Mouse (Mus musculus): ENCODE data around the gene Rnf207. TPM values are rescaled to one million over a fixed set of nuclear protein-coding genes. Genes with fewer than 3 reads are reported as not detected.

Gene Rnf207
- polyA plus RNA-seq, 1 experiment from 2014 or later = 1.00 TPM

- no peak for ATAC-seq (ENCODE audit: insufficient number of reproducible peaks, insufficient read depth, low FRiP score, low read depth)
- no peak overlapping the region for H3K4me2 ChIP-seq (replicated peaks; ENCODE audit: low read depth, low read length)
- H3K36me3 ChIP-seq (ENCODE audit: control insufficient read depth, insufficient read depth, low read length) = no peaks in the 10 kb centered on the region
- no peaks in the 10 kb centered on the region for H3K9me3 ChIP-seq (ENCODE audit: control insufficient read depth, low read depth, low read length)
- H3K27me3 ChIP-seq (ENCODE audit: control insufficient read depth, insufficient read depth, low read length) = peaks cover 78% of the 10 kb centered on the region
- no peak overlapping the region for H3K9ac ChIP-seq (replicated peaks; ENCODE audit: low read depth, low read length)
- H3K27ac ChIP-seq (ENCODE audit: low read length) = no peak overlapping the region
- WGBS = 6% methylated on average over 26 of the region's 26 CpGs
- H3K4me1 ChIP-seq (ENCODE audit: control insufficient read depth, insufficient read depth, low read length) = peaks cover 14% of the 10 kb centered on the region
- H3K4me3 ChIP-seq (ENCODE audit: low read depth, low read length) = no peak overlapping the region
These were observed 31.9 kb downstream of the Rnf207 start for GRCm38 (mm10) chr4:152286887-152287286.

GRCm38 (mm10) chr4:152286183-152286582, 32.6 kb downstream of the Rnf207 start:
- Histone ChIP-seq H3K9me3 (ENCODE audit: control insufficient read depth, low read depth, low read length) (no peaks in the 10 kb centered on the region), H3K27ac (ENCODE audit: low read length) (no peak overlapping the region), H3K4me1 (ENCODE audit: control insufficient read depth, insufficient read depth, low read length) (peaks cover 14% of the 10 kb centered on the region), H3K4me2 (replicated peaks; ENCODE audit: low read depth, low read length) (peak overlapping the region; percentile 30; the same call in 1 of the 2 replicates), H3K36me3 (ENCODE audit: control insufficient read depth, insufficient read depth, low read length) (no peaks in the 10 kb centered on the region), H3K4me3 (ENCODE audit: low read depth, low read length) (no peak overlapping the region), H3K9ac (replicated peaks; ENCODE audit: low read depth, low read length) (no peak overlapping the region), H3K27me3 (ENCODE audit: control insufficient read depth, insufficient read depth, low read length) (peaks cover 79% of the 10 kb centered on the region)
- 2% methylated on average over 32 of the region's 32 CpGs for WGBS
- ATAC-seq (ENCODE audit: insufficient number of reproducible peaks, insufficient read depth, low FRiP score, low read depth) = no peak

- Histone ChIP-seq H3K36me3 (ENCODE audit: control insufficient read depth, insufficient read depth, low read length) (no peaks in the 10 kb centered on the region), H3K4me1 (ENCODE audit: control insufficient read depth, insufficient read depth, low read length) (peaks cover 11% of the 10 kb centered on the region), H3K9me3 (ENCODE audit: control insufficient read depth, low read depth, low read length) (no peaks in the 10 kb centered on the region), H3K27ac (ENCODE audit: low read length) (no peak overlapping the region), H3K9ac (replicated peaks; ENCODE audit: low read depth, low read length) (no peak overlapping the region), H3K4me3 (ENCODE audit: low read depth, low read length) (no peak overlapping the region), H3K27me3 (ENCODE audit: control insufficient read depth, insufficient read depth, low read length) (peaks cover 79% of the 10 kb centered on the region), H3K4me2 (replicated peaks; ENCODE audit: low read depth, low read length) (no peak overlapping the region)
- 5% methylated on average over 10 of the region's 10 CpGs for WGBS
- no peak for ATAC-seq (ENCODE audit: insufficient number of reproducible peaks, insufficient read depth, low FRiP score, low read depth)
These were observed 33.3 kb downstream of the Rnf207 start for GRCm38 (mm10) chr4:152285505-152285904.

- H3K9me3 ChIP-seq (ENCODE audit: control insufficient read depth, low read depth, low read length) = no peaks in the 10 kb centered on the region
- H3K4me2 ChIP-seq (replicated peaks; ENCODE audit: low read depth, low read length) = peak overlapping the region; percentile 52
- peak overlapping the region; percentile 18; the same call in 1 of the 2 replicates for H3K4me3 ChIP-seq (ENCODE audit: low read depth, low read length)
- H3K4me1 ChIP-seq (ENCODE audit: control insufficient read depth, insufficient read depth, low read length) = peaks cover 9% of the 10 kb centered on the region
- H3K9ac ChIP-seq (replicated peaks; ENCODE audit: low read depth, low read length) = 0 out of 2 replicates have a peak overlapping the region, but pooled peaks have one; percentile 21
- H3K36me3 ChIP-seq (ENCODE audit: control insufficient read depth, insufficient read depth, low read length) = no peaks in the 10 kb centered on the region
- 5% methylated on average over 68 of the region's 70 CpGs for WGBS
- peak; percentile 68 for ATAC-seq (ENCODE audit: insufficient number of reproducible peaks, insufficient read depth, low FRiP score, low read depth)
- H3K27me3 ChIP-seq (ENCODE audit: control insufficient read depth, insufficient read depth, low read length) = peaks cover 67% of the 10 kb centered on the region
- no peak overlapping the region for H3K27ac ChIP-seq (ENCODE audit: low read length)
These were observed 35.4 kb downstream of the Rnf207 start for GRCm38 (mm10) chr4:152283186-152283950.

- Histone ChIP-seq H3K4me2 (replicated peaks; ENCODE audit: low read depth, low read length) (peak overlapping the region; percentile 52), H3K36me3 (ENCODE audit: control insufficient read depth, insufficient read depth, low read length) (no peaks in the 10 kb centered on the region), H3K27me3 (ENCODE audit: control insufficient read depth, insufficient read depth, low read length) (peaks cover 61% of the 10 kb centered on the region), H3K4me1 (ENCODE audit: control insufficient read depth, insufficient read depth, low read length) (peaks cover 9% of the 10 kb centered on the region), H3K9ac (replicated peaks; ENCODE audit: low read depth, low read length) (0 out of 2 replicates have a peak overlapping the region, but pooled peaks have one; percentile 21), H3K9me3 (ENCODE audit: control insufficient read depth, low read depth, low read length) (no peaks in the 10 kb centered on the region), H3K4me3 (ENCODE audit: low read depth, low read length) (peak overlapping the region; percentile 18; the same call in 1 of the 2 replicates), H3K27ac (ENCODE audit: low read length) (no peak overlapping the region)
- no peak for ATAC-seq (ENCODE audit: insufficient number of reproducible peaks, insufficient read depth, low FRiP score, low read depth)
- 21% methylated on average over 30 of the region's 34 CpGs for WGBS
These were observed 36.1 kb downstream of the Rnf207 start for GRCm38 (mm10) chr4:152282721-152283120.

GRCm38 (mm10) chr4:152281601-152282000, 37.2 kb downstream of the Rnf207 start:
- H3K27ac ChIP-seq (ENCODE audit: low read length) = no peak overlapping the region
- no peak for ATAC-seq (ENCODE audit: insufficient number of reproducible peaks, insufficient read depth, low FRiP score, low read depth)
- H3K36me3 ChIP-seq (ENCODE audit: control insufficient read depth, insufficient read depth, low read length) = no peaks in the 10 kb centered on the region
- no peak overlapping the region for H3K4me2 ChIP-seq (replicated peaks; ENCODE audit: low read depth, low read length)
- H3K9ac ChIP-seq (replicated peaks; ENCODE audit: low read depth, low read length) = no peak overlapping the region
- 43% methylated on average over 15 of the region's 15 CpGs for WGBS
- no peak overlapping the region for H3K4me3 ChIP-seq (ENCODE audit: low read depth, low read length)
- peaks cover 9% of the 10 kb centered on the region for H3K4me1 ChIP-seq (ENCODE audit: control insufficient read depth, insufficient read depth, low read length)
- H3K9me3 ChIP-seq (ENCODE audit: control insufficient read depth, low read depth, low read length) = no peaks in the 10 kb centered on the region
- H3K27me3 ChIP-seq (ENCODE audit: control insufficient read depth, insufficient read depth, low read length) = peaks cover 49% of the 10 kb centered on the region

- peaks cover 12% of the 10 kb centered on the region for H3K4me1 ChIP-seq (ENCODE audit: control insufficient read depth, insufficient read depth, low read length)
- no peak overlapping the region for H3K27ac ChIP-seq (ENCODE audit: low read length)
- WGBS = 85% methylated on average over 23 of the region's 23 CpGs
- H3K9ac ChIP-seq (replicated peaks; ENCODE audit: low read depth, low read length) = no peak overlapping the region
- H3K9me3 ChIP-seq (ENCODE audit: control insufficient read depth, low read depth, low read length) = no peaks in the 10 kb centered on the region
- H3K4me3 ChIP-seq (ENCODE audit: low read depth, low read length) = no peak overlapping the region
- H3K4me2 ChIP-seq (replicated peaks; ENCODE audit: low read depth, low read length) = no peak overlapping the region
- peaks cover 35% of the 10 kb centered on the region for H3K27me3 ChIP-seq (ENCODE audit: control insufficient read depth, insufficient read depth, low read length)
- ATAC-seq (ENCODE audit: insufficient number of reproducible peaks, insufficient read depth, low FRiP score, low read depth) = no peak
- H3K36me3 ChIP-seq (ENCODE audit: control insufficient read depth, insufficient read depth, low read length) = no peaks in the 10 kb centered on the region
These were observed 39.8 kb downstream of the Rnf207 start for GRCm38 (mm10) chr4:152278986-152279385.

- Histone ChIP-seq H3K4me1 (ENCODE audit: control insufficient read depth, insufficient read depth, low read length) (peaks cover 16% of the 10 kb centered on the region), H3K9ac (replicated peaks; ENCODE audit: low read depth, low read length) (no peak overlapping the region), H3K27me3 (ENCODE audit: control insufficient read depth, insufficient read depth, low read length) (peaks cover 27% of the 10 kb centered on the region), H3K4me2 (replicated peaks; ENCODE audit: low read depth, low read length) (no peak overlapping the region), H3K4me3 (ENCODE audit: low read depth, low read length) (no peak overlapping the region), H3K9me3 (ENCODE audit: control insufficient read depth, low read depth, low read length) (no peaks in the 10 kb centered on the region), H3K27ac (ENCODE audit: low read length) (no peak overlapping the region), H3K36me3 (ENCODE audit: control insufficient read depth, insufficient read depth, low read length) (no peaks in the 10 kb centered on the region)
- ATAC-seq (ENCODE audit: insufficient number of reproducible peaks, insufficient read depth, low FRiP score, low read depth) = no peak
- 58% methylated on average over 2 of the region's 2 CpGs for WGBS
These were observed 40.9 kb downstream of the Rnf207 start for GRCm38 (mm10) chr4:152277916-152278315.
